Mouse (Mus musculus) liver, postnatal 0 days (tissue): ENCODE results near the gene Hist1h1t. TPM values are rescaled to one million over a fixed set of nuclear protein-coding genes. Genes with fewer than 3 reads are reported as not detected.
"Not testable (repeated sequence)": the region's sequence is repeated elsewhere in the genome, so short reads cannot be mapped to it uniquely, and the experiment has no call there.

ENCODE experiments used
- ATAC-seq: fragments of 200-750 bp; cut with Nextera tagmentation; 2 replicates; pipeline ENCODE4 v1.8.0; 2017; ENCODE audit warnings: mild to moderate bottlenecking, moderate library complexity
- DNase-seq: peaks from one replicate; pipeline ENCODE4 v3.0.0-alpha.2; 2016
- H3K27ac ChIP-seq: fragments of 300-500 bp; sonication (generic); 2 replicates; pipeline ENCODE4 v1.5.1; 2014; ENCODE audit warnings: antibody characterized with exemption, moderate library complexity, mild to moderate bottlenecking, low read depth
- H3K27me3 ChIP-seq: fragments of 300-500 bp; sonication (generic); 2 replicates; pipeline ENCODE4 v1.6.1; 2014; ENCODE audit warnings: low read length, control low read depth, mixed read lengths; ENCODE audit not compliant: insufficient read depth
- H3K36me3 ChIP-seq: fragments of 300-500 bp; sonication (generic); replicated peaks from 2 replicates; pipeline ENCODE4 v1.6.1; 2014; ENCODE audit warnings: mild to moderate bottlenecking, control low read depth, low read length, moderate library complexity, mixed read lengths; ENCODE audit not compliant: insufficient read depth
- H3K4me1 ChIP-seq: fragments of 300-500 bp; sonication (generic); 2 replicates; pipeline ENCODE4 v1.6.1; 2014; ENCODE audit warnings: antibody characterized with exemption, mild to moderate bottlenecking, control low read depth; ENCODE audit not compliant: insufficient read depth
- H3K4me2 ChIP-seq: fragments of 300-500 bp; sonication (generic); 2 replicates; pipeline ENCODE4 v1.6.1; 2014; ENCODE audit warnings: low read depth, mild to moderate bottlenecking, low read length, moderate library complexity, mixed read lengths
- H3K4me3 ChIP-seq: fragments of 300-500 bp; sonication (generic); 2 replicates; pipeline ENCODE4 v1.5.1; 2014; ENCODE audit warnings: low read depth, low read length
- H3K9ac ChIP-seq: fragments of 300-500 bp; sonication (generic); replicated peaks from 2 replicates; pipeline ENCODE4 v1.6.1; 2014; ENCODE audit warnings: mild to moderate bottlenecking, moderate library complexity
- H3K9me3 ChIP-seq: fragments of 300-500 bp; sonication (generic); 2 replicates; pipeline ENCODE4 v1.6.1; 2016; ENCODE audit warnings: mild to moderate bottlenecking, control low read depth, low read length, mixed read lengths
- CTCF ChIP-seq: sonication (generic); IDR thresholded peaks from 2 replicates; pipeline ENCODE4 v1.5.1; 2016; ENCODE audit warnings: antibody characterized with exemption, low read depth
- EP300 ChIP-seq: IDR thresholded peaks from 2 replicates; pipeline ENCODE4 v1.6.1; 2016; ENCODE audit warnings: antibody characterized with exemption, low read depth, mild to moderate bottlenecking
- WGBS: fragments of 180-500 bp; shearing (Covaris S2); extraction: QIAGEN DNeasy Blood & Tissue Kit; methylation state at CpG from one replicate; pipeline ENCODE4 v1.1.7; 2014; ENCODE audit not compliant: insufficient replicate concordance; 5-methylcytosine and 5-hydroxymethylcytosine counted together
- polyA plus RNA-seq: library from polyadenylated mRNA; unstranded; fragments of >200 nt; fragmentation: Nextera tagmentation; extraction: Ambion mirVana; gene quantifications from 2 replicates; pipeline ENCODE4 v1.2.1, GENCODE M21; 2015

The Hist1h1t gene
- polyA plus RNA-seq, 1 experiment from 2014 or later = not detected

GRCm38 (mm10) chr13:23683755-23684281 lies 11.8 kb upstream of the Hist1h1t start, which contains the start of the genes Hist1h2ac and Hist1h2bc:
TSS of gene Hist1h2ac (minus strand) at chr13:23683948.
TSS of gene Hist1h2bc (plus strand) at chr13:23684199.
- peak within 1 kb of the TSS; percentile 60 for H3K4me3 ChIP-seq
- H3K27me3 ChIP-seq = no peaks in the 10 kb centered on the region
- ATAC-seq (peak; percentile 92), DNase-seq (peak; percentile 87)
- H3K9me3 ChIP-seq = no peaks in the 10 kb centered on the region
- WGBS = under 1% methylated on average over 29 of the region's 32 CpGs
- peak within 1 kb of the TSS; percentile 82 for H3K9ac ChIP-seq
- TF ChIP-seq CTCF (no peak; the same call in 1 of the 2 replicates), EP300 (peak; percentile 90)
- peak within 1 kb of the TSS; percentile 99 for H3K27ac ChIP-seq
- H3K36me3 ChIP-seq = 0 out of 2 replicates have a peak, but pooled peaks cover 4% of the 10 kb centered on the region
- peaks cover 28% of the 10 kb centered on the region for H3K4me1 ChIP-seq
- H3K4me2 ChIP-seq = peak within 1 kb of the TSS; percentile 80

- not testable (repeated sequence) for H3K36me3 ChIP-seq, H3K27me3 ChIP-seq, H3K9me3 ChIP-seq
- 0 out of 2 replicates have a peak, but pooled peaks have one; percentile 32 for TF ChIP-seq EP300
- peak overlapping the region; percentile 80 for H3K4me2 ChIP-seq
- peak; percentile 6 for ATAC-seq
- peak overlapping the region; percentile 99 for H3K27ac ChIP-seq
- WGBS = 0% methylated on average over 14 of the region's 37 CpGs
- peak overlapping the region; percentile 81 for H3K9ac ChIP-seq
- peaks cover 32% of the 10 kb centered on the region for H3K4me1 ChIP-seq
- peak overlapping the region; percentile 60 for H3K4me3 ChIP-seq
- DNase-seq = peak; percentile 70
Observed at GRCm38 (mm10) chr13:23684295-23684945, 11.2 kb upstream of the Hist1h1t start.

- Histone ChIP-seq H3K27me3 (no peaks in the 10 kb centered on the region), H3K9ac (peak overlapping the region; percentile 81), H3K4me1 (peaks cover 36% of the 10 kb centered on the region), H3K27ac (peak overlapping the region; percentile 99), H3K36me3 (0 out of 2 replicates have a peak, but pooled peaks cover 4% of the 10 kb centered on the region), H3K4me3 (peak overlapping the region; percentile 60), H3K9me3 (no peaks in the 10 kb centered on the region), H3K4me2 (peak overlapping the region; percentile 80)
- ATAC-seq (no peak), DNase-seq (peak; percentile 50)
- WGBS = 3% methylated on average over 15 of the region's 15 CpGs
- TF ChIP-seq CTCF (no peak), EP300 (no peak)
Observed at GRCm38 (mm10) chr13:23685121-23685861, 10.3 kb upstream of the Hist1h1t start.

GRCm38 (mm10) chr13:23685966-23686365 lies 9.6 kb upstream of the Hist1h1t start:
- Histone ChIP-seq H3K9ac (peak overlapping the region; percentile 81), H3K27me3 (no peaks in the 10 kb centered on the region), H3K9me3 (no peaks in the 10 kb centered on the region), H3K4me1 (peaks cover 36% of the 10 kb centered on the region), H3K4me2 (peak overlapping the region; percentile 80), H3K27ac (peak overlapping the region; percentile 99), H3K36me3 (0 out of 2 replicates have a peak, but pooled peaks cover 7% of the 10 kb centered on the region), H3K4me3 (peak overlapping the region; percentile 60)
- DNase-seq = no peak
- WGBS = 25% methylated on average over 4 of the region's 4 CpGs
- TF ChIP-seq EP300 (no peak), CTCF (no peak)
- no peak for ATAC-seq

GRCm38 (mm10) chr13:23687181-23687580 lies 8.4 kb upstream of the Hist1h1t start:
- TF ChIP-seq CTCF = no peak
- TF ChIP-seq EP300 = no peak
- no peaks in the 10 kb centered on the region for H3K27me3 ChIP-seq
- H3K4me2 ChIP-seq = peak overlapping the region; percentile 65
- H3K36me3 ChIP-seq = 0 out of 2 replicates have a peak, but pooled peaks cover 11% of the 10 kb centered on the region
- peaks cover 31% of the 10 kb centered on the region for H3K4me1 ChIP-seq
- DNase-seq = no peak
- WGBS = 67% methylated on average over 4 of the region's 4 CpGs
- no peaks in the 10 kb centered on the region for H3K9me3 ChIP-seq
- no peak for ATAC-seq
- no peak overlapping the region; the same call in 1 of the 2 replicates for H3K27ac ChIP-seq
- peak overlapping the region; percentile 40 for H3K4me3 ChIP-seq
- peak overlapping the region; percentile 3; the same call in 1 of the 2 replicates for H3K9ac ChIP-seq

- Histone ChIP-seq H3K36me3 (0 out of 2 replicates have a peak, but pooled peaks cover 11% of the 10 kb centered on the region), H3K27ac (peak overlapping the region; percentile 58; the same call in 1 of the 2 replicates), H3K4me2 (peak overlapping the region; percentile 65), H3K9ac (no peak overlapping the region), H3K9me3 (no peaks in the 10 kb centered on the region), H3K4me1 (peaks cover 24% of the 10 kb centered on the region), H3K4me3 (0 out of 2 replicates have a peak overlapping the region, but pooled peaks have one; percentile 2), H3K27me3 (no peaks in the 10 kb centered on the region)
- ATAC-seq = no peak
- 71% methylated on average over 7 of the region's 7 CpGs for WGBS
- TF ChIP-seq EP300 = no peak
- no peak for TF ChIP-seq CTCF
- no peak for DNase-seq
Observed at GRCm38 (mm10) chr13:23687907-23688306, 7.7 kb upstream of the Hist1h1t start.
